In genomic region chr14:29879283-29879682, GRCm38 (mm10) we compare ENCODE assay signal across 31 mouse cellular contexts.
"Had no signal": no experiment of that assay in that cellular context is flagged by ENCODE, and none has a peak within 500 bp of the region (broad histone marks: within the 10 kb centered on the region; RNA-seq: fewer than 3 reads in every experiment).

No protein-coding gene starts in this region.

- H3K27me3 ChIP-seq: heart, embryonic 12.5 days; heart, embryonic 13.5 days; heart, embryonic 15.5 days; hindbrain, embryonic 12.5 days; hindbrain, embryonic 13.5 days; hindbrain, embryonic 15.5 days; kidney, embryonic 15.5 days had no signal

- H3K4me2 ChIP-seq: heart, embryonic 11.5 days; heart, embryonic 12.5 days; heart, embryonic 13.5 days; heart, embryonic 15.5 days; hindbrain, embryonic 12.5 days; hindbrain, embryonic 13.5 days; hindbrain, embryonic 14.5 days; hindbrain, embryonic 15.5 days; intestine, embryonic 15.5 days; kidney, embryonic 15.5 days had no signal

- H3K9me3 ChIP-seq: heart, embryonic 13.5 days; heart, embryonic 15.5 days; hindbrain, embryonic 10.5 days; hindbrain, embryonic 12.5 days; hindbrain, embryonic 13.5 days; hindbrain, embryonic 15.5 days; intestine, embryonic 15.5 days; kidney, embryonic 15.5 days had no signal

- H3K9ac ChIP-seq: heart, embryonic 12.5 days; heart, embryonic 13.5 days; heart, embryonic 15.5 days; hindbrain, embryonic 12.5 days; hindbrain, embryonic 13.5 days; hindbrain, embryonic 14.5 days; hindbrain, embryonic 15.5 days; intestine, embryonic 15.5 days; kidney, embryonic 15.5 days had no signal

- H3K27ac ChIP-seq: heart, embryonic 13.5 days; heart, embryonic 15.5 days; hindbrain, embryonic 10.5 days; hindbrain, embryonic 12.5 days; hindbrain, embryonic 13.5 days; hindbrain, embryonic 14.5 days; hindbrain, embryonic 15.5 days; hindbrain, postnatal 0 days; intestine, embryonic 15.5 days; kidney, embryonic 15.5 days; kidney, postnatal 0 days; layer of hippocampus, adult 2 months had no signal

- ATAC-seq: hindbrain, embryonic 16.5 days; hindbrain, postnatal 0 days; inflammation-experienced regulatory T-cells, adult 6 months; intestine, embryonic 15.5 days had no signal

- H3K36me3 ChIP-seq: heart, embryonic 12.5 days; heart, embryonic 13.5 days; heart, embryonic 15.5 days; hindbrain, embryonic 10.5 days; hindbrain, embryonic 12.5 days; hindbrain, embryonic 13.5 days; hindbrain, embryonic 15.5 days; intestine, embryonic 15.5 days; kidney, embryonic 15.5 days had no signal

- H3K4me3 ChIP-seq: heart, embryonic 12.5 days; heart, embryonic 13.5 days; heart, embryonic 15.5 days; hindbrain, embryonic 10.5 days; hindbrain, embryonic 12.5 days; hindbrain, embryonic 13.5 days; hindbrain, embryonic 15.5 days; intestine, embryonic 15.5 days; kidney, embryonic 15.5 days; layer of hippocampus, adult 2 months; left cerebral cortex, adult 2 months had no signal

- DNase-seq: heart, postnatal 10 days; heart, postnatal 14 days; heart, postnatal 36 days; heart, postnatal 4 days; kidney, adult 11 months; kidney, adult 18-20 months; kidney, adult 8-10 months; kidney, adult 9 months; kidney, postnatal 10 days; kidney, postnatal 14 days; kidney, postnatal 25 days; kidney, postnatal 36 days; layer of hippocampus, adult 9-11 months; layer of hippocampus, postnatal 36 days had no signal

- H3K4me1 ChIP-seq: heart, embryonic 12.5 days; heart, embryonic 13.5 days; heart, embryonic 15.5 days; hindbrain, embryonic 10.5 days; hindbrain, embryonic 12.5 days; hindbrain, embryonic 15.5 days; intestine, embryonic 15.5 days had no signal
